Mouse (Mus musculus) liver, embryonic 15.5 days (tissue): Measurements from ENCODE around the gene Rhof. TPM values are rescaled to one million over a fixed set of nuclear protein-coding genes. Genes with fewer than 3 reads are reported as not detected.

Source experiments
- ATAC-seq: fragments of 200-750 bp; cut with Nextera tagmentation; 2 replicates; pipeline ENCODE4 v1.8.0; 2017; ENCODE audit warnings: moderate number of reproducible peaks, mild to moderate bottlenecking, moderate library complexity; ENCODE audit not compliant: insufficient read depth
- H3K27ac ChIP-seq: fragments of 300-500 bp; sonication (generic); replicated peaks from 2 replicates; pipeline ENCODE4 v1.5.1; 2015; ENCODE audit warnings: mild to moderate bottlenecking, inconsistent platforms
- H3K27me3 ChIP-seq: fragments of 300-500 bp; sonication (generic); 2 replicates; pipeline ENCODE4 v1.6.1; 2015; ENCODE audit warnings: mild to moderate bottlenecking, inconsistent platforms
- H3K36me3 ChIP-seq: fragments of 300-500 bp; sonication (generic); replicated peaks from 2 replicates; pipeline ENCODE4 v1.6.1; 2015; ENCODE audit warnings: moderate library complexity, mild to moderate bottlenecking, inconsistent platforms
- H3K4me1 ChIP-seq: fragments of 300-500 bp; sonication (generic); replicated peaks from 2 replicates; pipeline ENCODE4 v1.6.1; 2015; ENCODE audit warnings: inconsistent platforms
- H3K4me2 ChIP-seq: fragments of 300-500 bp; sonication (generic); 2 replicates; pipeline ENCODE4 v1.6.1; 2015; ENCODE audit warnings: moderate library complexity, mild to moderate bottlenecking, inconsistent platforms
- H3K4me3 ChIP-seq: fragments of 300-500 bp; sonication (generic); replicated peaks from 2 replicates; pipeline ENCODE4 v1.5.1; 2015; ENCODE audit warnings: mild to moderate bottlenecking, inconsistent platforms
- H3K9ac ChIP-seq: fragments of 300-500 bp; sonication (generic); 2 replicates; pipeline ENCODE4 v1.6.1; 2015; ENCODE audit warnings: moderate library complexity, mild to moderate bottlenecking, inconsistent platforms
- H3K9me3 ChIP-seq: fragments of 300-500 bp; sonication (generic); replicated peaks from 2 replicates; pipeline ENCODE4 v1.6.1; 2016; ENCODE audit warnings: inconsistent platforms
- WGBS: fragments of 180-500 bp; shearing (Covaris S2); methylation state at CpG from one replicate; pipeline ENCODE4 v1.1.7; 2015; ENCODE audit warnings: mixed read lengths; ENCODE audit not compliant: insufficient replicate concordance; 5-methylcytosine and 5-hydroxymethylcytosine counted together
- polyA plus RNA-seq: library from polyadenylated mRNA; unstranded; fragments of >200 nt; fragmentation: Nextera tagmentation; extraction: Ambion mirVana; gene quantifications from 2 replicates; pipeline ENCODE4 v1.2.1, GENCODE M21; 2015

The Rhof gene
- polyA plus RNA-seq, 1 experiment from 2014 or later: 2.1 TPM

GRCm38 (mm10) chr5:123125638-123126406 lies 6.7 kb downstream of the Rhof start:
- WGBS: 23% methylated on average over 18 of the region's 18 CpGs
- H3K4me3 ChIP-seq: no peak overlapping the region
- H3K36me3 ChIP-seq: 0 out of 2 replicates have a peak, but pooled peaks cover 4% of the 10 kb centered on the region
- no peak overlapping the region for H3K9ac ChIP-seq
- H3K4me1 ChIP-seq: peaks cover 52% of the 10 kb centered on the region
- H3K4me2 ChIP-seq: peak overlapping the region; percentile 44
- no peak for ATAC-seq
- H3K27ac ChIP-seq: peak overlapping the region; percentile 39; the same call in 1 of the 2 replicates
- H3K9me3 ChIP-seq: no peaks in the 10 kb centered on the region
- H3K27me3 ChIP-seq: peaks cover 11% of the 10 kb centered on the region; the same call in 1 of the 2 replicates

GRCm38 (mm10) chr5:123125105-123125504 lies 7.4 kb downstream of the Rhof start:
- Histone ChIP-seq H3K4me1 (peaks cover 52% of the 10 kb centered on the region), H3K27ac (no peak overlapping the region), H3K4me2 (peak overlapping the region; percentile 44; the same call in 1 of the 2 replicates), H3K36me3 (0 out of 2 replicates have a peak, but pooled peaks cover 4% of the 10 kb centered on the region), H3K27me3 (peaks cover 5% of the 10 kb centered on the region; the same call in 1 of the 2 replicates), H3K4me3 (no peak overlapping the region), H3K9me3 (no peaks in the 10 kb centered on the region), H3K9ac (no peak overlapping the region)
- WGBS: 62% methylated on average over 6 of the region's 6 CpGs
- no peak for ATAC-seq

- Histone ChIP-seq H3K4me2 (no peak overlapping the region), H3K9me3 (no peaks in the 10 kb centered on the region), H3K27me3 (no peaks in the 10 kb centered on the region), H3K36me3 (peaks cover 16% of the 10 kb centered on the region), H3K4me3 (no peak overlapping the region), H3K9ac (no peak overlapping the region), H3K4me1 (peaks cover 37% of the 10 kb centered on the region), H3K27ac (no peak overlapping the region)
- ATAC-seq: no peak
- 88% methylated on average over 4 of the region's 4 CpGs for WGBS
These were observed 10.3 kb downstream of the Rhof start for GRCm38 (mm10) chr5:123122181-123122580.

- H3K4me2 ChIP-seq: no peak overlapping the region
- WGBS: 87% methylated on average over 7 of the region's 7 CpGs
- H3K27me3 ChIP-seq: no peaks in the 10 kb centered on the region
- peaks cover 30% of the 10 kb centered on the region for H3K36me3 ChIP-seq
- ATAC-seq: no peak
- H3K9ac ChIP-seq: no peak overlapping the region
- H3K27ac ChIP-seq: no peak overlapping the region
- H3K4me3 ChIP-seq: no peak overlapping the region
- no peaks in the 10 kb centered on the region for H3K9me3 ChIP-seq
- peaks cover 29% of the 10 kb centered on the region for H3K4me1 ChIP-seq
These were observed 11.8 kb downstream of the Rhof start for GRCm38 (mm10) chr5:123120624-123121215.

- peaks cover 49% of the 10 kb centered on the region for H3K36me3 ChIP-seq
- ATAC-seq: no peak
These were observed 13.7 kb downstream of the Rhof start for GRCm38 (mm10) chr5:123118826-123119225.

GRCm38 (mm10) chr5:123117773-123118172 lies 14.7 kb downstream of the Rhof start:
- Histone ChIP-seq H3K36me3 (peaks cover 55% of the 10 kb centered on the region), H3K4me1 (peaks cover 14% of the 10 kb centered on the region), H3K4me3 (no peak overlapping the region), H3K27me3 (no peaks in the 10 kb centered on the region), H3K9ac (no peak overlapping the region), H3K9me3 (no peaks in the 10 kb centered on the region), H3K27ac (no peak overlapping the region), H3K4me2 (no peak overlapping the region)
- no peak for ATAC-seq
- WGBS: 75% methylated on average over 8 of the region's 8 CpGs

More at GRCm38 (mm10) chr5:123118826-123119225, 13.7 kb downstream of the Rhof start:
- WGBS: 28% methylated on average over 10 of the region's 10 CpGs
- 0 out of 2 replicates have a peak overlapping the region, but pooled peaks have one; percentile 24 for H3K27ac ChIP-seq
- H3K9ac ChIP-seq: no peak overlapping the region
- H3K27me3 ChIP-seq: no peaks in the 10 kb centered on the region
- no peaks in the 10 kb centered on the region for H3K9me3 ChIP-seq
- no peak overlapping the region for H3K4me3 ChIP-seq
- H3K4me1 ChIP-seq: peaks cover 14% of the 10 kb centered on the region
- H3K4me2 ChIP-seq: no peak overlapping the region

- H3K4me1 ChIP-seq: peaks cover 14% of the 10 kb centered on the region
- H3K27ac ChIP-seq: 0 out of 2 replicates have a peak overlapping the region, but pooled peaks have one; percentile 33
- 14% methylated on average over 10 of the region's 10 CpGs for WGBS
- peaks cover 52% of the 10 kb centered on the region for H3K36me3 ChIP-seq
- no peaks in the 10 kb centered on the region for H3K9me3 ChIP-seq
- H3K4me2 ChIP-seq: no peak overlapping the region
- no peaks in the 10 kb centered on the region for H3K27me3 ChIP-seq
- no peak overlapping the region for H3K4me3 ChIP-seq
- ATAC-seq: peak; percentile 60
- H3K9ac ChIP-seq: no peak overlapping the region
These were observed 15.2 kb downstream of the Rhof start for GRCm38 (mm10) chr5:123117257-123117656.

GRCm38 (mm10) chr5:123116080-123116479 lies 16.4 kb downstream of the Rhof start:
- no peaks in the 10 kb centered on the region for H3K27me3 ChIP-seq
- H3K4me3 ChIP-seq: no peak overlapping the region
- no peak overlapping the region for H3K4me2 ChIP-seq
- H3K27ac ChIP-seq: no peak overlapping the region
- H3K36me3 ChIP-seq: peaks cover 61% of the 10 kb centered on the region
- WGBS: 79% methylated on average over 8 of the region's 8 CpGs
- ATAC-seq: no peak
- peaks cover 14% of the 10 kb centered on the region for H3K4me1 ChIP-seq
- no peak overlapping the region for H3K9ac ChIP-seq
- H3K9me3 ChIP-seq: no peaks in the 10 kb centered on the region

- no peak overlapping the region for H3K4me3 ChIP-seq
- H3K9me3 ChIP-seq: no peaks in the 10 kb centered on the region
- WGBS: 50% methylated on average over 7 of the region's 7 CpGs
- peaks cover 14% of the 10 kb centered on the region for H3K4me1 ChIP-seq
- H3K4me2 ChIP-seq: no peak overlapping the region
- no peak for ATAC-seq
- no peak overlapping the region for H3K27ac ChIP-seq
- no peak overlapping the region for H3K9ac ChIP-seq
- peaks cover 67% of the 10 kb centered on the region for H3K36me3 ChIP-seq
- no peaks in the 10 kb centered on the region for H3K27me3 ChIP-seq
These were observed 17.6 kb downstream of the Rhof start for GRCm38 (mm10) chr5:123114924-123115323.

GRCm38 (mm10) chr5:123114109-123114508 lies 18.4 kb downstream of the Rhof start:
- 73% methylated on average over 11 of the region's 11 CpGs for WGBS
- H3K36me3 ChIP-seq: peaks cover 74% of the 10 kb centered on the region
- no peak for ATAC-seq
- H3K9me3 ChIP-seq: no peaks in the 10 kb centered on the region
- peaks cover 16% of the 10 kb centered on the region for H3K4me1 ChIP-seq
- no peak overlapping the region for H3K4me2 ChIP-seq
- no peak overlapping the region for H3K4me3 ChIP-seq
- H3K9ac ChIP-seq: no peak overlapping the region
- H3K27me3 ChIP-seq: no peaks in the 10 kb centered on the region
- no peak overlapping the region for H3K27ac ChIP-seq

- H3K9me3 ChIP-seq: no peaks in the 10 kb centered on the region
- H3K4me1 ChIP-seq: 0 out of 2 replicates have a peak, but pooled peaks cover 6% of the 10 kb centered on the region
- no peak overlapping the region for H3K27ac ChIP-seq
- H3K27me3 ChIP-seq: no peaks in the 10 kb centered on the region
- no peak for ATAC-seq
- no peak overlapping the region for H3K9ac ChIP-seq
- WGBS: 88% methylated on average over 13 of the region's 13 CpGs
- H3K4me2 ChIP-seq: no peak overlapping the region
- peaks cover 77% of the 10 kb centered on the region for H3K36me3 ChIP-seq
- H3K4me3 ChIP-seq: no peak overlapping the region
These were observed 22.2 kb downstream of the Rhof start for GRCm38 (mm10) chr5:123110296-123110721.
